Mouse (Mus musculus) small intestine, adult 2 months (tissue): Measurements from ENCODE around the gene Tnr.

ENCODE experiments used
- CTCF ChIP-seq: fragments of 200-500 bp; IDR thresholded peaks from 2 replicates; pipeline ENCODE4 v1.5.1; 2012; ENCODE audit warnings: low read depth, mild to moderate bottlenecking, control low read depth, inconsistent platforms, low read length, moderate library complexity, mixed read lengths; ENCODE audit not compliant: insufficient replicate concordance, insufficient read length; ENCODE audit errors: extremely low read depth
- POLR2A ChIP-seq: fragments of 200-500 bp; IDR thresholded peaks from 2 replicates; pipeline ENCODE4 v1.6.1; 2012; ENCODE audit warnings: low read depth, mild to moderate bottlenecking, control low read depth, inconsistent platforms, low read length, moderate library complexity

GRCm38 (mm10) chr1:159980355-159980754 lies 456.8 kb downstream of the Tnr start:
- TF ChIP-seq CTCF (no peak), POLR2A (no peak)
